Mouse (Mus musculus): ENCODE results near the gene Ap1ar. TPM values are rescaled to one million over a fixed set of nuclear protein-coding genes. Genes with fewer than 3 reads are reported as not detected.

Gene Ap1ar
- total RNA-seq, 2 experiments from 2014 or later, result 15.5 to 18.7 TPM

Other genes with a start within 250 kb of the Ap1ar start
- not detected for gene Neurog2, start 204.4 kb downstream of the Ap1ar start, total RNA-seq (2021)
- gene Alpk1, start 57.0 kb downstream of the Ap1ar start, total RNA-seq (2021), result 1 to 10 TPM; 2.0 to 3.1 TPM
- gene Tifa, start 47.7 kb downstream of the Ap1ar start, total RNA-seq (2021), result 1 to 10 TPM; 1.7 to 2.7 TPM
- 1 to 10 TPM; 4.0 to 5.8 TPM for gene Fam241a, start 58.8 kb upstream of the Ap1ar start, total RNA-seq (2021)

Data from gastrocnemius, postnatal 10 days (tissue).